Mouse (Mus musculus) brain, embryonic 14.5 days (tissue): ENCODE data around the gene Palm. TPM values are rescaled to one million over a fixed set of nuclear protein-coding genes. Genes with fewer than 3 reads are reported as not detected.

Source experiments
- DNase-seq: peaks from one replicate; pipeline ENCODE4 v3.0.0-alpha.2; 2011; ENCODE audit warnings: low read depth
- CTCF ChIP-seq: fragments of 200-500 bp; IDR thresholded peaks from 2 replicates; pipeline ENCODE4 v1.5.1; 2012; ENCODE audit warnings: inconsistent platforms, mild to moderate bottlenecking, moderate library complexity, borderline replicate concordance; ENCODE audit not compliant: insufficient read depth, insufficient read length; ENCODE audit errors: extremely low read depth
- POLR2A ChIP-seq: fragments of 200-500 bp; IDR thresholded peaks from 2 replicates; pipeline ENCODE4 v1.6.1; 2012; ENCODE audit warnings: mild to moderate bottlenecking, inconsistent platforms, borderline replicate concordance; ENCODE audit not compliant: poor library complexity, insufficient read depth, insufficient read length, severe bottlenecking; ENCODE audit errors: extremely low read depth
- polyA plus RNA-seq: library from polyadenylated mRNA; depleted of rRNA; stranded (reverse); fragments of >200 nt; gene quantifications from 2 replicates; pipeline ENCODE4 v1.2.3, GENCODE M21; 2012

The Palm gene
- polyA plus RNA-seq, 1 experiment: 219 TPM

DNA sequence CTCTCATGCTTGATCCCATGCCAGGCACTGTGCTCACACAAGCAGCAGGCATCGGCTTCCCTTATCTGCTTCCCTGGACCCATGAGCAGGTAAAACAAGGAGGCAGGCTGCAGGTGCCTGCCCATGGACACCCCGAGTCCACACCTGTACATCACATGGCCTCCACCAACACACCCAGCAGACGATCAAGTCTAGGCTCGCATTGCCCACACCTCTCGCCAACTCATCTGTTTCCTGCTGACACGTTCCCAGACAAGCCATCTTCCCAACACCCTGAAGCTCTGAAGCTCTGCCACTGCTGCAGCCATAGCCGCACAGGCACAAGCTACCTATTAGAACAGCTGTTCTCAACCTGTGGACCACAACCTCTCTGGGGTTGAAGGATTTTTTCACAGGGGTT is 29.1 kb upstream of the Palm start:
- TF ChIP-seq POLR2A (no peak), CTCF (no peak)
- DNase-seq: no peak

- no peak for DNase-seq
- TF ChIP-seq CTCF (no peak), POLR2A (no peak)
These were observed 28.1 kb upstream of the Palm start for GRCm38 (mm10) chr10:79765228-79765745.

- no peak for DNase-seq
- TF ChIP-seq CTCF (no peak), POLR2A (no peak)
These were observed 27.3 kb upstream of the Palm start for GRCm38 (mm10) chr10:79766001-79766507.

- TF ChIP-seq CTCF (no peak), POLR2A (peak; percentile 67; the same call in 1 of the 2 replicates)
- DNase-seq: peak; percentile 99
These were observed 26.7 kb upstream of the Palm start, which contains the start of gene Rnf126 for GRCm38 (mm10) chr10:79766508-79767325. TSS of gene Rnf126 (minus strand) at chr10:79766952.

DNA sequence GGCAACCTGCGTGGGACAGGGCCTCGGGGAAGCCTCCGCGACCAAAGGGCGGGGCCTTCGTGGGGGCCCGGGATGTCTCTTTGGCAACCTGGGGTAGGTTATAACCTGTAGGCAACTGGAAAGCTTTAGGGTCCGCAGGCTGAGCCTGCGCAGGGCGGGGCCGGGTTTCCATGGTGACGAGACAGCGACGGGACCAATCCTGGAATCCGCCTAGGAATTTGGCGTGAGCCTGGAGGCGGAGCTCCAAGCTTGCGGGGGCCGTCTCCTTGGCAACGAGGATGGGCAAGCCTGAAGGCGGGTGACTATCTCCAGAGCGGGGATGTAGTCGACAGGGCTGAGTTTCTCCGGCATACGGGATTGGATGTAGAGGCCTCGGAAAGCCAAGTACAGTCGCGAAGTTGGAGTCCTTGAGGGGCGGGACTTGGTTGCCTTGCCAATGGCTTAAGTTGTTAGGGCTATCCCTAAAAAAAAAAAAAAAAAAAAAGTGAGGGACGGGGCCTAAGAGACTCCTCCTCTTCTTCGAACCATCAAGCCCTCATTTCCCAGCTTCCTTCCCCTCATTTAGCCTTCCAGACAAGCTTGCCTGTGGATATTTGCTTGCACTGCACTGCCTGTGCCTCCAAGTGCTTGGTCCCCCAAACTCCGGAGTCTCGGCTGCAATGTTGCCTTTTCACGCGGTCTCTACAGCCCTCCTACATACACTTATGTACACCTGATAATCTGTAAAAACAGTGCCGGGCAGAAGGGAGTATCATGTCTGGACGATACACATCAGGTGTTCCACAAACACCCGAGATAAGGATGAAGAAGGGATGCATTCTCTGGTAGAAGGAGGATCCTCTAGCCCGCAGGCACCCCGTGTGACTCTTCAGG is 25.8 kb upstream of the Palm start:
- TF ChIP-seq CTCF (no peak), POLR2A (no peak)
- peak; percentile 98 for DNase-seq

DNA sequence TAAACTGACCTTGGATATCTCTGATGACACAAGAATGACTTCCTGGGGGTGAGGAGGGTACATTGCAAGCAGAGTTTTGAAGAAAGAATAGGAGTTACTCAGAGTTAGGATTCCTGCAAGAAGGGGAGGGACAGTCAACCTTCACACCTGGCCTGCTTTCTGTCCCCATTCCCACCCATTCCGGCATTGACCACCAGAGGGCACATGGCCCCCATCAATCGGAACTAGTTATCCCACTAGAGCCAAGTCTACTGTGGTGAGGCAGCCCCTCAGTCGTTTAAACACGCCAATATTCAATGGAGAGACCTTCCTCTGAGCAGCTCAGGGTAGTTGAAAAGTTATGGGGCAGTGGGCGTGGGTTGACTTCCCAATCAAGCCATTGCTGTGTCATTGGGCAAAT is 25.0 kb upstream of the Palm start:
- peak; percentile 82 for DNase-seq
- TF ChIP-seq POLR2A (no peak), CTCF (peak; percentile 96)

DNA sequence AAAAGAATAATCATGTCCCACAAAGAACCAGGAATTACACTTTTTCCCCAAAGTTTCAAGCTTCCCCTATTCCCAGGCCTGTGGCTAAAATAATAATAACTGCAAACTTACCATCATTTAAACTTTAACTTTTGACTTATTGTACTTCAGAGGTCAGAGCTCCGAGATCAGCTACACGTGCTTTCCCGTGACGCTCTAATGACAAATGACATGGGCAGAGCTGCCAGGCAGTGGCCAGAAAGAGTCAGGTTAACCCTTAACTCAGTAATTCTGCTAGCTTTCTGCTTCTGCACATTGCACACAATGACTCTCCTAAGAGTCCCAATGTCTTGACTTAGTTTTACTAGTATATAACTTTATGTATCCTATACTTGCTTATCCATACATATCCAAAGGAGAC is 24.0 kb upstream of the Palm start:
- no peak for DNase-seq
- TF ChIP-seq POLR2A (no peak), CTCF (no peak)

DNA sequence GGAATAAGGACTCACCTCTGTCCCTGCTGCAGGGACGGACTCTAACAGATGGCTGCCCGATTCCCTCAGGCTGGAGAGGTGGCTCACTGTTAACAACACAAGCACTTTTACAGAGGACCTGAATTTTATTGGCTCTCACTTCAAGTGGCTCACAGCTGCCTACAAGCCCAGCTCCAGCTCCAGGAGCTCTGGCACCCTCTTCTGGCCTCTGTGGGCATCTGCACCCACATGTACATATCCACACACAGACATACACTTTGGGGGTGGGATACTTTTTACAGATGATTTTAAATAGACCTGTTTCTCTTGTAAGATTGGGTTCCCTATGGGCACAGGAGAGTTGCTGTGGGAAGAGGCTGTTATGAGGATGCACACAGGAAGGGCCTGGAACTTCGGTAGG is 21.1 kb upstream of the Palm start:
- TF ChIP-seq POLR2A: no peak
- 0 out of 2 replicates have a peak, but pooled peaks have one; percentile 3 for TF ChIP-seq CTCF
- no peak for DNase-seq

GRCm38 (mm10) chr10:79773208-79773607 is 20.2 kb upstream of the Palm start:
- no peak for TF ChIP-seq CTCF
- TF ChIP-seq POLR2A: no peak
- no peak for DNase-seq

- TF ChIP-seq POLR2A (no peak), CTCF (peak; percentile 25; the same call in 1 of the 2 replicates)
- no peak for DNase-seq
These were observed 18.7 kb upstream of the Palm start for GRCm38 (mm10) chr10:79774486-79775279.
